Mouse (Mus musculus): ENCODE results near the gene Rere.

The Rere gene

GRCm38 (mm10) chr4:150346651-150347386 is 65.4 kb downstream of the Rere start:
- DNase-seq (ENCODE audit: low read depth, low spot score): no peak

GRCm38 (mm10) chr4:150347387-150347672 is 65.9 kb downstream of the Rere start:
- DNase-seq (ENCODE audit: low read depth, low spot score): no peak

DNA sequence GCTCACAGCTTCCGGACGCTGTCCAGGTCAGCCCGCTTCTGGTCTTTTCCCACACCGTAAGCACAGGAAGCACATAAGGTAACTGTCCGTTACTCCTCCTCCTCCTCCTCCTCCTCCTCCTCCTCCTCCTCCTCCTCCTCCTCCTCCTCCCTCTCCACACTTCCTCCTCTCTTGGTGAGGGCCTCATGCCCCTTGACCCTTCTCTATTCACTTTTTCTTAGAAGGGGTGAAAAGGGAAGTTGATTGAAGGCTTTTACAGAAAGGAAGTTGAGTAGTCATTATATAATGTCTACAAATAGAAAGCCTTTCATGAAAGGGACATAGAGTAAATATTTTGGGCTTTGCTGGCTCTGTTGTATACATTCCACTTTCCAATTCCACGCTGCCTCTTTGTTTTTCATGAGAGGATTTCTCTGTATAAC is 68.2 kb downstream of the Rere start:
- no peak for DNase-seq (ENCODE audit: low read depth, low spot score)

GRCm38 (mm10) chr4:150351419-150352075 is 70.1 kb downstream of the Rere start:
- no peak for DNase-seq (ENCODE audit: low read depth, low spot score)

DNA sequence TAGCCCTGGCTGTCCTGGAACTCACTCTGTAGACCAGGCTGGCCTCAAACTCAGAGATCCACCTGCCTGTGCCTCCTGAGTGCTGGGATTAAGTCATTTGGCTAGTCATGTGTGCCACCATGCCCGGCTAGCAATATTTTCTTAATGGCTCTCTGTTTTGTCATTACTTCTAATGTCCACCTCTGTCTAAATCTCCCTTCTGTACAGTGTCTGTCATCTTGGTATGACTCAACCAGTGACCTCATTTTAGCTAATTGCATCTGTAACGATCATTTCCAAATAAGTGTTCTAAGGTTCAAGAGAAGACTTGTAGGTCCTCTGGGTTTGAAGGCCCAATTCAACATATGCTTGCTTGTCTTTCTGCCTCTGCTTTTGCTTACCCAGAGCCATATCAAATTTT is 71.3 kb downstream of the Rere start:
- no peak for DNase-seq (ENCODE audit: low read depth, low spot score)

DNA sequence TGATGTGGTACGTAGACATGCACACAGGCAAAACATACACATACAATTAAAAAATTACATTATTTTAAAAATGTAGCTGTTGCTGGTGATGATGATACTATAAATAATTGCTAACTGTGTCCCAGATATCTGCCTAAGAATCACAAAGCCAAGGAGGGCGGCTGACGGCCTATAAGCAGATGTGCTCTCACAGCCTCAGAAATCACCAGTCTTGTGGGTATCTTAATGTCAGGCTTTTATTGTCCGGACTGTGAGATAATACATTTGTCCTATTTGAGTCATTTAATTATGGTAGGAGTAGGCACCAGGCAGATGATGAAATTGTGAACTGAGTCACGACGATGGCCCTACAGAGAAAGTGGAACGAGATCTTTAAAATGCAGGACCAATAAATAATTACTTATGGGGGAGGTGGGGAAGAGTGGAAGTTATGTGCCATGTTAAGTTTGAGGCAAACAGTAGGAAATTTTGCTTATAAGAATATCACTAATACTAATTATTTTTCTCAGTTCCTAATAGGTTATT is 72.0 kb downstream of the Rere start:
- no peak for DNase-seq (ENCODE audit: low read depth, low spot score)

DNA sequence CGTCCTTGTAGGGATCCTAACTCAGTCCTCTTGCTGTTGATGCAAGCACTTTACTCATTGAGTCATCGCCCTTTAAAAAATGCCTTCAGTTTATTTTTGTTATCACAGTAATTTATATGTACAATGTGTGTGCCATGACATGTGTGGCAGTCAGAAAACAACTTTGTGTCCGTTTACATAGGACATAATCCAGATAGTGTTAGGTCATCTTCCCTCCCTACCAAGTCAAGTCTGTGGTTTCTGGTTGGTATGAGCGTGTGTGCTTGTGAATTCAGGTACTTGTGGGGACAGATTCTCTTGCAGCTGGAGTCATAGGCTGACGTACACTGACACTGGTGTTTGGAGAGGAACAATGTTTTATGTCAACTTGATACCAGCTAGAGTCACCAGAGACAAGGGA is 74.4 kb downstream of the Rere start:
- DNase-seq (ENCODE audit: low read depth, low spot score): no peak

DNA sequence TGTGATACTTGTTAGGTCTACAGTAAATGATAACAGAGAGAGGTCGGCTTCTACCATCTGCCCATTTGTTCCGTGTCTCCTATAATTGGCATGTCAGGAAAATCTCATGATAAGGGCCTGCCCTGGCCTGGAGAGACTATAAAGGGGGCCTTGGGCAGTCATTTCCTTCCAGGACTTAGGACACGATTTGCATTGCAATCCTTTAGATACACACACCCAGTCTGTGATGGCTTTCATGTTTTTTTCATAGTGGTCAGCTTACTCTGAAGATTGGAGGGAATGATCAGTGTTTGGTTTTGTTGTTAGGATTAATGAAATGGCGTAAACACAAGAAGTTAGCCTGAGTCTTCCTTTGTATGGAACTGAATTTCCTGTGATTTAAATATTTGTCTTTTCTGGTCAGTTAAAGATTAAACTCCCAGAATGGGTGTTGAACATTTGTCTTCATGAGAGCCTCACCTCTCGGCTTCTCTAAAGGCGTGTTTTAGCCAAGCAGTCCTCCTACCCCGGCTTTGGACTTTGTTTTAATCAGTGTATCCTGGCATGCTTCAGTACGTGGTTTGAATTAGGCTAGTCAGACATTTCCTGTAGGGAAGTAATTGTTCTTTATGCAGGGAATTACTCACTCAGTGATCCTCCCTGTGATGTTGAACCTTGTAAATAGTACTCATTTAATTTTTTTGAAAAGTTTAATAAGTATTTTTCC is 80.7 kb downstream of the Rere start:
- no peak for DNase-seq (ENCODE audit: low read depth, low spot score)

DNA sequence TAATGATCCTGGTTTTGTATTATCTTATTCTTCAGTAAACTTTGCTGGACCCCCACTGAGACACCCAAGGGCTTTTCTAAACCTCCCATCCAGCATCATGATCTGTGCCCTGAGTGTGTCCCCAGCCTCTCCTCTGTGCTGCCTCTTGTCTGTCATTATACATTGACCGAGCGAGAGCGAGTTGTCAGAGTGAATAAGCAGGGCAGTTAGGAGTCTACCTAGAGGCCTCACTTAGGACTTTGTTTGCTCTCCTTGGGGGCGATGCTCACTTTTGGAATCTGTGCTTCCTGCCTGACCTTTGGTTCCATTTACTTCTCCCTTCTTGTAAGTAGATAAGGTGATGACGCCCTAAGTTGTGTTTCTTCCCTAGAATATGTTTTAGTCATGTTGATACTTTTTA is 81.4 kb downstream of the Rere start:
- no peak for DNase-seq (ENCODE audit: low read depth, low spot score)

DNA sequence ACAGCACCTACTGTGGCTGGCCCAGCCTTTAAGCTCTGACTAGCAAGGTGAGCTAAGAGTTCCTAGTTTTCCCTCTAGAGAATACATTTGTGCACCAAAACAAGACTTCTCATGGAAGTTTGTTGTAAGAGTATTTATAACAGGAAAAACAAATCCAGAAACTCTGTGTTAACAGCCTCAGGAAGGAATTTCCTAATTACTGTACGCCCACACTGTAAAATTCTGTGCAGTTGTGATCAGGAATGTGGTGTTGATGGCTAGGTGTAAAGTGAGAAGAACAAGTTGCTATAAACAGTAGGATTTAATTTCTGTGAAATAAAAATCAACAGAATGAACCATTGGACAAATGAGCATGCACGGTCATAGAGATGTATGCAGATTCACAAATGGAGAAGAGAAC is 83.3 kb downstream of the Rere start:
- no peak for DNase-seq (ENCODE audit: low read depth, low spot score)

- DNase-seq (ENCODE audit: low read depth, low spot score): no peak
These were observed 85.2 kb downstream of the Rere start for GRCm38 (mm10) chr4:150366510-150367208.

DNA sequence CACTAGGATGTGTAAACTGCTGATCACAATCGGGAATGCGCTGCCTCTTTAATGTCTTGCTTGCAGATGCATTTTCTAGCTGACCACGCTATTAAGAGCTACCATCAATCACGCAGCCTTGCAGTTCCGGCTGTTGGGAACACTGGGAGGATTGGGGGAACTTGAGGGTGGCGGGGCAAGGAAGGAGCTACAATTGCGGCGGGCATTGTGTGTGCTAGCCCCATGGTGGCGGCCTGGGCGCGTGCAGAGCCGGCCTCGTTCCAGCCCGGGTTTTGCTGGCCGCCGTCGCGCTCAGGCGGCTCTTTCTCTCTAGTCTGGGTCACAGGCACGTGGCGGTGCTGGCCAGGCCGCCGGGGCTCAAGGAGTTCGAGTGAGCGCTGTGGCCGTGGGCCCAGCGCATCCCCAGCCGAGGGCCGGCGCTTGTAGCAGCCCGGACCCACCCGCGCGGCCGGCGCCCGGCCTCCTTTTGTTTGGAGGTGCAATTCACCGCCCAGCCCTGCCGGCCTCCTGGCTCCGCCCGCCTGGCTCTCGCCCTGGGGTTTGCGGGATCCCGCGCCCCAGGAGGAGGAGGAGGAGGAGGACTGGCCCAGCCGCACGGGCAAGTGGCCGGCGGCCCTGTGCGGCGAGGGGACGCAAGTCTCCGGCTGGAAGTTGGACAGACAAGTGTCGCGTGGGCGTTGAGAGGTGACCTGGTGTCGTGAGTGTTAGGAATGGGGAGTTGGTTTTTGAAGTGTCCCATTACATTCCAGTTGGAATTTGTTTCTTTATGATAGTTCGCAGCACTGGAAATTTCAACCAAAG is 90.3 kb downstream of the Rere start:
- DNase-seq (ENCODE audit: low read depth, low spot score): peak; percentile 58

DNA sequence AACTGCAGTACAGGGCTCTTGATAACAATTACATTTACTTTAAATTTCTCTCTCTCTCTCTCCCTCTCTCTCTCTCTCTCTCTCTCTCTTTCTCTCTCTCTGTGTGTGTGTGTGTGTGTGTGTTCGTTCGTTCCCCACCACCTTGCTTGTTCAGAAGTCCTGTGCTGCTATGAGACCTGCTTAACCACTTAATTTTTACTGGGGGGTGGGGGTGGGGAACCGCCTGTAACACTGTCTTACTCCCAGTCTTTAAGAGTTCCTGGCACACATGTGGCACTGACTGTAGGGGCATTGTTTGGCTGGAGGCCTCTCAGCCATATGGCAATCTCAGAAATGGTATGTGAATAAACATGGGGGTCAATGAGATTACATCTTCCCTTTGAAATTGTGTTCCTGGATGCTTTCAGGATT is 91.2 kb downstream of the Rere start:
- DNase-seq (ENCODE audit: low read depth, low spot score): no peak

DNA sequence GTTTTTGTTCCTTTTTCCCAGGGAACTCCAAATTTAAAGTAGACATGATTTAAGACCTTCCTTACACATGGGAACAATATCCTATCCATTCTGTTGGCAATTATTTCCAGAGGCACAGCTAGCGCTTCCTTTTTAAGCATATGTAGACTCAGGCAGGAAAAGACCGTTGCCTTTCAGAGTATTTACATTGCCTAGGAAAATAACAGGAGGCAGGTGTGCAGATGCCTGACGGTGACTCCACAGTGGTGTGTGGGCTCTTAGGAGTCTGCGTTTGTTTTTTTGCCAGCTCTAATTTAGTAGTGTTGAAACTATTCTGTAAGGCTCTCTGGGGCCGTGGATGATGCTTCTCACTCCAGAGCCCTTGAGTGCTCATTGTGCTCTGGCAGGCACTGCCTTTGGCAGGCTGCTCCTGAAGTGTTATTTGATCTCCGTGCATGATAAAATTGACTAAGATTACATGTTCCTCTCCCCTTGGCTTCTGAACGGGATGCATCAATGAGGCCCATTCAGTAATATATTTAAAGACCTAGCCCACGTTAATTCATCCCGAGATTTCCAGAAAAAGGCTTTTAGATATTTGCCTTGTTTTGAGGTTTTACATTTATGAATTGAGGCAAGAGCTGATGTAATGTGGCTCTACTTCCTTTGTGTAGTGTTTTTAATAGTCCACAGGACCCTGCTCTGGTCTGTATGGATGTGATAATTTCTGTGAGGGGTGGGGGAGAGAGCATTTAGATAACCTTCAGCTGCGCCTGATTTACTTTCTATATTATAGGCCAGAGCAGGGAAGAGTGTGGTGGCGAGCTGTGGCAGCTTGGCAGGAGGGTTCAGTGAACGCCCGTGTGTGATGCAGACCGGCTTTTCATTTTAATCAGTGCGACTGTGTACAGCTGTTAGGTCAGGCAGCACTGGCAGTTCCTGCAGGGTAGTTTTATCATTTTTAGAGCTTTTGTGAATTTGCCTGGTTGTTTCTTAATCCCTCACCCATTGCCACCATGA is 92.0 kb downstream of the Rere start:
- DNase-seq (ENCODE audit: low read depth, low spot score): no peak

DNA sequence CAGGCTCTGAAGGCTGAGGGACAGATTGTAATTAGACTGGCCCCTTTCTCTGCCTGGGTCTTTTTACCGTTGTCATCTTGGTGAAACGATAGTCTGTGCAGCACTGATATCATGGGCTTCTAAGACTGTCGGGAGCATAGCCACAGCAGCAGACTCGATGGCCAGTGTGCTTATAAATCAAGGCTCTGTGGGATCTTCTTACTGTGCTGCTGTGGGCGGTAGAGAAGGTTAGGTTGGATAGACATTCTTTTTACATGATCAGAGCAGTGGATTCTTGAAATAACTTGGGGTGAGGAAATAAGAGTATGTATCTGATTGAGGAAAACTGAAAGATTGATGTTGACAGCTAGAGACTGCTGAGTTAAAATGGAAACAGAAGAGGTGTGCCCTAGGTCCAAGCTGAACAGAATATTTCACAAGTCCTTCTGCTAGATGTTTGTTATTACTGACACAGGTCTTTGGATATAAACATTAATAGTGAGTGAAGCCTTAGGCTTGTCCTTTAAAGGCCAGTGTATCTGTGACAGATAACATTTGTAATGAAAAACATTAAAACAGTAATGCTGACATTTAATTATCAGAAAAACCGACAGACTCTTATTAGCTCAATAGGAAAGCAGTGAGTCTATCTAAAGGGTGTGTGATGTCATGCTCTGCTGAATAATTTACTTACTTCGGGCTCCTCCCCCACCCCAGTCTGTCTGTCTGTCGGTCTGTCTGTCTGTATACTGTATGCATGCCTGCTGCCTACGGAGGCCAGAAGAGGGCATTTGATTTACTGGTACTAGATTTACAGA is 93.4 kb downstream of the Rere start:
- DNase-seq (ENCODE audit: low read depth, low spot score): no peak

DNA sequence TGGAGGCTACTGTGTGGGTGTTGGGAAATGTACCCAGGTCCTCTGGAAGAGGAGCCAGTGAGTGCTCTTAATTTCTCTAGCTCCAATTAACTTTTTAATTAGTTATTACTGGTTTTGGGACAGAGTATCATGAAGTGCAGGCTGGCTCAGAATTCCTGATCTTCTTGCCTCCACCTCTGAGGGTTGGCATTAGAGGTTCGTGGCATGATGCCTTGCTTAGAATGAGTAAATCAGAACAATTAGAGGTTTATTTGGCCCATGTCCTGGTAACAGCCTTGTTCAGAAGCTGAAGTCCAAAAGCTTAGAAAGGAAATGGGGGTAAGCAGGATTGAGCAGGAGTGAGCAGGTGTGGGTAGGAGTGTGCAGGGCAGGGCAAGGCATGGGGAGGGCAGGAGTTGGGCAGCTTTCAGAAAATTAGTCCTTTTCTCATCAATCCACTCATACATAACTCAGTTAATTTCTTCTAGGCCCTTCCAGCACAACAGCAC is 94.0 kb downstream of the Rere start:
- DNase-seq (ENCODE audit: low read depth, low spot score): no peak

- DNase-seq (ENCODE audit: low read depth, low spot score): no peak
These were observed 97.9 kb downstream of the Rere start for GRCm38 (mm10) chr4:150379313-150379712.

DNA sequence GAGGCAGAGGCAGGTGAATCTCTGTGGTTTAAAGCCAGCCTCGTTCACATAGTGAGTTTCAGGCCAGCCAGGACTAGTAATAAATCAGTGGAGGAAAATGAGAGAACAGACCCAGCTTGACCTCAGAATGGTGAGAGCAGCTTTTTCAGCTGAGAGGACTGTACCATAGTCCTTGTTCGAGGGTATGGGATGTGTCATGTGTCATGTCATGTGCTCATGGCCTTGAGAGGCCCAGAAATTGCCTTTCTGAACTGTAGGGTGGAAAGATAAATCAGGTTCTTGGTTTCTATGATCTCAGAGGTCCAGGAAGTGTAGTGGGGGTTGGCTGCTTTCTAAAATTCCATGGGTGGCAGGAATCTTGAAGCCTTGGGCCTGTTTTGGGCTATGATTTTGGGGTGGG is 98.3 kb downstream of the Rere start:
- DNase-seq (ENCODE audit: low read depth, low spot score): no peak

DNA sequence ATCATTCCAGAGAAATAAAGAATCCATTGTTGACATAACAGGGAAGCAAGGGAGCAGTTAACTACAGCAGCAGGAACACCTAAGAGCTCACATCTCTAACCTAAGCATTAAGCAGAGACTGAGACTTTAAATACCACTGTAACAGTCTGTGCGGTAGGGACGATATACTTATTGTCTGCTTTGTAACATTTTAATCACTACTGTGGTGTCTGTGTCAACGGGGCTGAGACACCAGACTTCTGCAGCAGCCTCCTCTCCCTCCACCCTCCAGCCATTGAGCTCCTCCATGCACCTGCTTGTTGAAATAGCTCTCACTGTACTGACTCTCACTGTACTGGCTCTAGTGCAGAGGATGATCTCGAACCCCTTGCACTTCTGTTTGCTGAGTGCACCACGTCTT is 98.8 kb downstream of the Rere start:
- DNase-seq (ENCODE audit: low read depth, low spot score): no peak

Data from retina, postnatal 7 days (tissue).